Mouse (Mus musculus): ENCODE measurements around the gene Gsg1. TPM values are rescaled to one million over a fixed set of nuclear protein-coding genes. Genes with fewer than 3 reads are reported as not detected.

Gsg1 gene
- total and polyA plus RNA-seq, 3 experiments, result not detected

DNA sequence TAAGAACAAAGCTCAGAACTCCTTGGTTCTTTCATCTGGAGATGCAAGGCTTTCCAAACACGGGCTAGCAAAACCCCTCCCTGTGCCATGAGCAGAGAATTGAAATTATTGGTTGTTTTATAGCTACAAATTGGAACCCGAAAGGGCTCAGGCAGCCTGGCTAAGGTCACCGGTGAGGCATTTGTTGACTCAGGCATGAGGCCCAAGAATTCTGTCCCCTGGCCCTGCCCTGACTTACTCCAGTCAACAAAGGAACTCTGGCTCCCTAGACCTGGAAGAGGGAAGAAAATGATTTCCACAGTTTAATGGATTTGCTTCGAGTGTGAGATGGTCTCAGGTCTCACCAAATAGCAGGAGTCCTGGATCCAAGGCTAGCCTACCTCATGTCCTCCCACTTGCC, 38.2 kb upstream of the Gsg1 start:
- H3K4me1 ChIP-seq (ENCODE audit: control insufficient read depth in 1 of 2, insufficient read depth in 2 of 2, low read length in 2 of 2), result peaks cover 0 to 6% of the 10 kb centered on the region in 2 experiments; a peak in 1 of 4 replicates
- no peak overlapping the region for H3K27ac ChIP-seq (ENCODE audit: control insufficient read depth, low read depth, low read length)
- H3K36me3 ChIP-seq (ENCODE audit: control insufficient read depth in 1 of 2, insufficient read depth in 2 of 2, low read length in 2 of 2), result peaks cover 0 to 4% of the 10 kb centered on the region in 2 experiments; a peak in 1 of 4 replicates
- no peak for TF ChIP-seq ZKSCAN1 (IDR thresholded peaks at IDR 0.05; ENCODE audit: low read depth, low read length)
- TF ChIP-seq POLR2AphosphoS2 (IDR thresholded peaks at IDR 0.05; ENCODE audit: low read length), result no peak
- no peak for TF ChIP-seq RAD21 (IDR thresholded peaks at IDR 0.05; ENCODE audit: low read depth, low read length)
- no peak for TF ChIP-seq TAL1 (IDR thresholded peaks at IDR 0.05; ENCODE audit: low read length)
- no peak for TF ChIP-seq KAT2A (conservative IDR thresholded peaks at IDR 0.05; ENCODE audit: low read depth, low read length)
- no peak for TF ChIP-seq TCF12 (IDR thresholded peaks at IDR 0.05; ENCODE audit: low read depth, low read length)
- no peak for TF ChIP-seq MAFK (IDR thresholded peaks at IDR 0.05; ENCODE audit: borderline replicate concordance, low read depth, low read length)
- no peak for TF ChIP-seq CHD2 (IDR thresholded peaks at IDR 0.05; ENCODE audit: low read length)
- TF ChIP-seq ZMIZ1 (IDR thresholded peaks at IDR 0.05; ENCODE audit: low read depth, low read length), result no peak
- no peak for TF ChIP-seq BHLHE40 (IDR thresholded peaks at IDR 0.05; ENCODE audit: borderline replicate concordance, low read depth, low read length)
- no peaks in the 10 kb centered on the region for H3K9me3 ChIP-seq (replicated peaks; ENCODE audit: insufficient read depth, low read length)
- no peaks in the 10 kb centered on the region; the same call in 1 of the 2 replicates for H3K79me2 ChIP-seq (ENCODE audit: control insufficient read depth, insufficient read depth, low read length, poor library complexity)
- no peak for DNase-seq (ENCODE audit: low read depth, low spot score)
- H3K27me3 ChIP-seq (ENCODE audit: control insufficient read depth in 1 of 2, insufficient read depth in 2 of 2, low read length in 2 of 2), result peaks cover 2 to 5% of the 10 kb centered on the region in 2 experiments; a peak in 3 of 4 replicates
- H3K9ac ChIP-seq (ENCODE audit: control insufficient read depth, low read depth, low read length, poor library complexity, severe bottlenecking), result no peak overlapping the region
- no peak overlapping the region for H3K4me3 ChIP-seq (ENCODE audit: control insufficient read depth in 1 of 2, insufficient read depth in 1 of 2, low read depth in 2 of 2, low read length in 2 of 2)

- Histone ChIP-seq H3K4me1 (ENCODE audit: control insufficient read depth in 1 of 2, insufficient read depth in 2 of 2, low read length in 2 of 2) (no peaks in the 10 kb centered on the region), H3K27ac (ENCODE audit: control insufficient read depth, low read depth, low read length) (no peak overlapping the region), H3K4me3 (ENCODE audit: control insufficient read depth in 1 of 2, insufficient read depth in 1 of 2, low read depth in 2 of 2, low read length in 2 of 2) (no peak overlapping the region), H3K9ac (ENCODE audit: control insufficient read depth, low read depth, low read length, poor library complexity, severe bottlenecking) (no peak overlapping the region), H3K79me2 (ENCODE audit: control insufficient read depth, insufficient read depth, low read length, poor library complexity) (no peaks in the 10 kb centered on the region), H3K9me3 (replicated peaks; ENCODE audit: insufficient read depth, low read length) (no peaks in the 10 kb centered on the region), H3K36me3 (ENCODE audit: control insufficient read depth in 1 of 2, insufficient read depth in 2 of 2, low read length in 2 of 2) (no peaks in the 10 kb centered on the region), H3K27me3 (ENCODE audit: control insufficient read depth in 1 of 2, insufficient read depth in 2 of 2, low read length in 2 of 2) (no peaks in the 10 kb centered on the region; a peak in 1 of 4 replicates)
- no peak for DNase-seq (ENCODE audit: low read depth, low spot score)
- TF ChIP-seq MAX (IDR thresholded peaks at IDR 0.05; ENCODE audit: low read length), result no peak
- TF ChIP-seq CTCF (IDR thresholded peaks at IDR 0.05 in 2 of 3, conservative IDR thresholded peaks at IDR 0.05 in 1 of 3; ENCODE audit: control insufficient read depth in 1 of 3, insufficient read depth in 1 of 3, low read depth in 2 of 3, low read length in 3 of 3, poor library complexity in 1 of 3, severe bottlenecking in 1 of 3), result no peak
- TF ChIP-seq MAFK (IDR thresholded peaks at IDR 0.05; ENCODE audit: borderline replicate concordance, low read depth, low read length), result no peak
- TF ChIP-seq HCFC1 (IDR thresholded peaks at IDR 0.05; ENCODE audit: low read depth, low read length), result no peak
- TF ChIP-seq ETS1 (IDR thresholded peaks at IDR 0.05; ENCODE audit: low read depth, low read length), result no peak
- TF ChIP-seq MAZ (IDR thresholded peaks at IDR 0.05; ENCODE audit: low read depth, low read length), result no peak
- no peak for TF ChIP-seq POLR2A (IDR thresholded peaks at IDR 0.05; ENCODE audit: control insufficient read depth in 1 of 2, insufficient read depth in 1 of 2, low read depth in 1 of 2, low read length in 2 of 2, poor library complexity in 1 of 2)
- TF ChIP-seq E2F4 (IDR thresholded peaks at IDR 0.05; ENCODE audit: borderline replicate concordance, low read depth, low read length), result no peak
- no peak for TF ChIP-seq ZKSCAN1 (IDR thresholded peaks at IDR 0.05; ENCODE audit: low read depth, low read length)
- no peak for TF ChIP-seq NELFE (IDR thresholded peaks at IDR 0.05; ENCODE audit: low read depth, low read length)
- no peak for TF ChIP-seq SIN3A (IDR thresholded peaks at IDR 0.05; ENCODE audit: low read length)
Measured at GRCm38 (mm10) chr6:135279856-135280255, 25.7 kb upstream of the Gsg1 start.

All from MEL (cell line).